Mouse (Mus musculus) midbrain, embryonic 16.5 days (tissue): ENCODE measurements around the gene Wdr20. TPM values are rescaled to one million over a fixed set of nuclear protein-coding genes. Genes with fewer than 3 reads are reported as not detected.

Source experiments
- ATAC-seq: fragments of 200-750 bp; cut with Nextera tagmentation; 2 replicates; pipeline ENCODE4 v1.8.0; 2017; ENCODE audit warnings: moderate TSS enrichment
- H3K27ac ChIP-seq: fragments of 300-500 bp; sonication (generic); 2 replicates; pipeline ENCODE4 v1.5.1; 2014; ENCODE audit warnings: mild to moderate bottlenecking, low read length, mixed read lengths
- H3K27me3 ChIP-seq: fragments of 300-500 bp; sonication (generic); 2 replicates; pipeline ENCODE4 v1.6.1; 2014; ENCODE audit warnings: low read depth, low read length, mixed read lengths; ENCODE audit not compliant: control insufficient read depth, insufficient read depth
- H3K36me3 ChIP-seq: fragments of 300-500 bp; sonication (generic); 2 replicates; pipeline ENCODE4 v1.6.1; 2014; ENCODE audit warnings: mild to moderate bottlenecking, low read length, moderate library complexity, mixed read lengths; ENCODE audit not compliant: control insufficient read depth, insufficient read depth
- H3K4me1 ChIP-seq: fragments of 300-500 bp; sonication (generic); 2 replicates; pipeline ENCODE4 v1.6.1; 2014; ENCODE audit warnings: mild to moderate bottlenecking, low read length, mixed read lengths; ENCODE audit not compliant: control insufficient read depth, insufficient read depth
- H3K4me2 ChIP-seq: fragments of 300-500 bp; sonication (generic); 2 replicates; pipeline ENCODE4 v1.6.1; 2014; ENCODE audit warnings: mild to moderate bottlenecking, low read length, mixed read lengths
- H3K4me3 ChIP-seq: fragments of 300-500 bp; sonication (generic); 2 replicates; pipeline ENCODE4 v1.5.1; 2014; ENCODE audit warnings: low read depth, mild to moderate bottlenecking, low read length, moderate library complexity, mixed read lengths
- H3K9ac ChIP-seq: fragments of 300-500 bp; sonication (generic); 2 replicates; pipeline ENCODE4 v1.6.1; 2014; ENCODE audit warnings: low read depth, low read length, mixed read lengths
- H3K9me3 ChIP-seq: fragments of 300-500 bp; sonication (generic); replicated peaks from 2 replicates; pipeline ENCODE4 v1.6.1; 2014; ENCODE audit warnings: mild to moderate bottlenecking, low read length, mixed read lengths; ENCODE audit not compliant: control insufficient read depth, poor library complexity, severe bottlenecking
- WGBS: fragments of 180-500 bp; shearing (Covaris S2); extraction: QIAGEN DNeasy Blood & Tissue Kit; methylation state at CpG from one replicate; pipeline ENCODE4 v1.1.7; 2014; 5-methylcytosine and 5-hydroxymethylcytosine counted together
- polyA plus RNA-seq: library from polyadenylated mRNA; unstranded; fragments of >200 nt; fragmentation: Nextera tagmentation; extraction: Ambion mirVana; gene quantifications from 2 replicates; pipeline ENCODE4 v1.2.1, GENCODE M21; 2015

Gene Wdr20
- polyA plus RNA-seq, 1 experiment from 2014 or later = 23.4 TPM

- Histone ChIP-seq H3K4me3 (no peak overlapping the region), H3K27me3 (no peaks in the 10 kb centered on the region), H3K4me2 (no peak overlapping the region), H3K9ac (no peak overlapping the region), H3K9me3 (no peaks in the 10 kb centered on the region), H3K27ac (no peak overlapping the region), H3K36me3 (no peaks in the 10 kb centered on the region; the same call in 1 of the 2 replicates), H3K4me1 (no peaks in the 10 kb centered on the region)
- ATAC-seq = no peak
- WGBS = 88% methylated on average over 10 of the region's 10 CpGs
Observed at GRCm38 (mm10) chr12:110797842-110798431, 60.2 kb downstream of the Wdr20 start.

- Histone ChIP-seq H3K4me1 (peaks cover 1% of the 10 kb centered on the region; the same call in 1 of the 2 replicates), H3K27ac (no peak overlapping the region), H3K4me3 (no peak overlapping the region), H3K9ac (no peak overlapping the region), H3K27me3 (no peaks in the 10 kb centered on the region), H3K9me3 (no peaks in the 10 kb centered on the region), H3K4me2 (no peak overlapping the region), H3K36me3 (no peaks in the 10 kb centered on the region)
- ATAC-seq = no peak
- 94% methylated on average over 4 of the region's 4 CpGs for WGBS
Observed at GRCm38 (mm10) chr12:110799226-110799625, 61.5 kb downstream of the Wdr20 start.

DNA sequence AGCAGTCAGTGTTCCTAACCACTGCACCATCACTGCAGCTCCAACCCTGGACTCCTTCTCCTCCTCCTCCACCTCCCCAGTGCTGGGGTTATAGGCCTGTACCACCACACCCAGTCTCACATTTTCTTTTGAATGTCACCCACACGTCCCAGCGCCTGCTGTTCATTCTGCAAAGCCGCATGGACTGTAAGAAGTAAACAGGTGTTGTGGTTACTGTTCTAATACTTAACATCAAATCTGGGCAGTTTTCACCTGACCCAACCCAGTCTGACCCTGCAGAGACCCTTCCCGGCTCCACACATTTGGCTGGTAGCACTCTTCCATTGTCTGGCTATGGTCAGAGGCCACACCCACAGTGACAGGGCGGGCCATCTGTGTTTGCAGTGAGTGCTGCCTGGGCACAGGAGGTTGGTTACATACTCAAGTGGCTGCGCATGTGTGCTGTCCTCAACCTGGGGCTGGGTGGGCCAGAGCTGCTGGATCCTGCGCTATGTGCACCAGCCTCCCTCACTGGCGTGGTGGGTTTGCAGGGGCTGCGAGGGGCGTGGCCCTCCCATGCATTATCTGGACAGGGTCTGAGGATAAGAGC, 64.2 kb downstream of the Wdr20 start:
- Histone ChIP-seq H3K36me3 (no peaks in the 10 kb centered on the region), H3K27ac (no peak overlapping the region), H3K4me3 (no peak overlapping the region), H3K4me1 (peaks cover 2% of the 10 kb centered on the region; the same call in 1 of the 2 replicates), H3K9me3 (no peaks in the 10 kb centered on the region), H3K27me3 (no peaks in the 10 kb centered on the region), H3K4me2 (no peak overlapping the region), H3K9ac (no peak overlapping the region)
- WGBS = 88% methylated on average over 10 of the region's 10 CpGs
- no peak for ATAC-seq

GRCm38 (mm10) chr12:110802674-110803297, 65.0 kb downstream of the Wdr20 start:
- Histone ChIP-seq H3K4me2 (no peak overlapping the region), H3K4me3 (no peak overlapping the region), H3K9ac (no peak overlapping the region), H3K4me1 (peaks cover 2% of the 10 kb centered on the region; the same call in 1 of the 2 replicates), H3K36me3 (no peaks in the 10 kb centered on the region), H3K27me3 (no peaks in the 10 kb centered on the region), H3K27ac (no peak overlapping the region), H3K9me3 (no peaks in the 10 kb centered on the region)
- WGBS = 88% methylated on average over 5 of the region's 5 CpGs
- no peak for ATAC-seq

DNA sequence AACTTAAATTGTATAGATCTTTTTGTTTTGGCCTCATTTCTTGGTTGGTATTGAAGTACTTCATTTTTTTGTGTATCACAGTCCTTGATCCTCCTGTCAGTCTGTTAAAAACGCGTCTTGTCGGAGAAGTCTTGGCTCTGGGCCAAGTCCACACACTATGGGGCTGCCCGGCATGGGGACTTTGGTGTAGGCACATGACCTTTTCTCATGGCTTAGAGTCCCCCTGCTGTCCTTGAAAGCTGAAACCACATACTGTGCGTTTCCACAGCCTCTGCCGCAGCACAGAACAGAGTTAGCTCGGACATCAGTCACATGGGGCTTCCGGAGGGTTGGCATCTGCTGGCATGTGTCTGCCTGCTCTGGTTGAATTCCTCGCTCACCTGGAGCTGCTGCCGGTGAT, 66.5 kb downstream of the Wdr20 start:
- Histone ChIP-seq H3K36me3 (no peaks in the 10 kb centered on the region), H3K4me2 (no peak overlapping the region), H3K4me3 (no peak overlapping the region), H3K27ac (no peak overlapping the region), H3K27me3 (no peaks in the 10 kb centered on the region), H3K4me1 (peaks cover 2% of the 10 kb centered on the region; the same call in 1 of the 2 replicates), H3K9ac (no peak overlapping the region), H3K9me3 (no peaks in the 10 kb centered on the region)
- WGBS = 14% methylated on average over 10 of the region's 10 CpGs
- peak; percentile 38; the same call in 1 of the 2 replicates for ATAC-seq

DNA sequence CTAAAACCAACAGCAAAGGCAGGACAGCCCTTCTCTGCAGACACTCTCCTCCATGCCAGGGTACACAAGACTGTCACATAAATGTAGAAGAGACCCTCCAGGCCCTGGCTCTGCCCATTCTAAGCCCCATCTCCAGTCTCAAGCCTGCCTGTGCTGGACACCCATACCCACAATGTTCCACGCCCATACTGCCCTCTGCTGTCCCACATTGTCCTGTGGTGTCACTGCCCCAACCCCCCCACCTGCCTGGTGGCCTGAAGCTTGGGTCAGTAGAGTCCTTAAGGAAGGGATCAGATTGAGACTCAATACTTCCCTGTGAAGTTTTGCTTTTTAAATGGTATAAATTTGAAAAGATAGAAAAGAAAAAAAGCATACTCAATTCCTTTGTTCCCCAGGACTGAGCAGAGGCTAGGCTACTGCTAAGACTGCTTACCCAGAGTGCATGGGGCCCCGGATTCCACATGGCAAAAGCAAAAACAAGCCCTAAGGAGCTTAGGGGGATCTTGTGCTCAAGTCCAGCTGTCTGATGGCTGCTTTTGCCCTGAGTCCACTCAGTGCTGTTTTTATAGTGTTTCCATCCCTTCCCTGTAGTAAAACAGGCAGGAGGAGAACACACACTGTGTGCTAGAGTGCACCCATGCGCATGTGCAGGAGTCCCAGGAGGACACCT, 68.7 kb downstream of the Wdr20 start:
- WGBS = 85% methylated on average over 3 of the region's 3 CpGs
- H3K4me1 ChIP-seq = peaks cover 2% of the 10 kb centered on the region; the same call in 1 of the 2 replicates
- H3K27ac ChIP-seq = no peak overlapping the region
- H3K4me3 ChIP-seq = no peak overlapping the region
- ATAC-seq = no peak
- H3K36me3 ChIP-seq = peaks cover 4% of the 10 kb centered on the region; the same call in 1 of the 2 replicates
- no peaks in the 10 kb centered on the region for H3K27me3 ChIP-seq
- H3K4me2 ChIP-seq = no peak overlapping the region
- H3K9me3 ChIP-seq = no peaks in the 10 kb centered on the region
- H3K9ac ChIP-seq = no peak overlapping the region

- Histone ChIP-seq H3K4me3 (no peak overlapping the region), H3K9ac (no peak overlapping the region), H3K27ac (no peak overlapping the region), H3K4me2 (no peak overlapping the region), H3K36me3 (peaks cover 12% of the 10 kb centered on the region; the same call in 1 of the 2 replicates), H3K9me3 (no peaks in the 10 kb centered on the region), H3K27me3 (no peaks in the 10 kb centered on the region), H3K4me1 (peaks cover 2% of the 10 kb centered on the region; the same call in 1 of the 2 replicates)
- WGBS = 15% methylated on average over 10 of the region's 10 CpGs
- ATAC-seq = no peak
Observed at GRCm38 (mm10) chr12:110808430-110808829, 70.7 kb downstream of the Wdr20 start.

DNA sequence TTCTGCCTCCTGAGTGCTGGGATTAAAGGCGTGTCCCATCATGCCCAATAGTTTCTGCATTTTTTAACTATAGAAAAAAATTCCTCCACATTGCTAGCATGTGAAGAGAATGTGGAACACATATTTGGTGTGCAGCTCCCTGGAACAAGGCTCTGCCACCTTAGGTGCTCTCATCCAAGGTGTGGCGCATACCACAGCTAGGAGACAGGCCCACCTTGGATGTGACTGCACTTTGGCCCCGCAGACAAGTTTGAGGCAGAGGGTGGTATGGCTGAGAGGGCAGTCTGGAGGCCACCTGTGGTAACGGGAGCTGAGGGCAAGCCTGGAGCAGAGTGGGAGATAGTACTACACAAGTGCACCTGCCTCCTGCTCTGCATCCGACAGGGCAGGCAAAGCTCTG, 71.1 kb downstream of the Wdr20 start:
- Histone ChIP-seq H3K27me3 (no peaks in the 10 kb centered on the region), H3K4me3 (no peak overlapping the region), H3K4me1 (peaks cover 2% of the 10 kb centered on the region; the same call in 1 of the 2 replicates), H3K36me3 (peaks cover 12% of the 10 kb centered on the region; the same call in 1 of the 2 replicates), H3K9me3 (no peaks in the 10 kb centered on the region), H3K4me2 (no peak overlapping the region), H3K27ac (0 out of 2 replicates have a peak overlapping the region, but pooled peaks have one; percentile 8), H3K9ac (no peak overlapping the region)
- 78% methylated on average over 5 of the region's 5 CpGs for WGBS
- no peak for ATAC-seq
